In the genomic region with DNA sequence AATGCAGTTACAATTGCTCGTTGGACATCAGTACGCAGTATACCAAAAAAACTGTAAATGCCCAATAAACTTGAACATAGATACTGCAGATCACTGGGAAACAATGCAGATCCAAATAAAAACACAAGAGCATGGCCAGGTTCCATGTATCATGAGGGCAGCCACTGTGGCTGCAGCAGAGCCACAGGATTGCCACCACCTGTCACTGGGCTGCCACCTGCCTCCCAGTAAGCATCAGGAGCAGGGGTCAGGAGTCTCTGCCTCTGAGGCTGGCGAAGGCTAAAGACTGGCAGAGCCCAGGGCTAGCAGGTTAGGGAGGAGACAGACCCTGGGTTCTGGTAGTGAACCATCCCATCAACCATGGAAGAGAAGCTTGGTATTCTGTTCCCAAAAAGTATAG, we compare ENCODE assay signal across 9 mouse cellular contexts.
"Had no signal": no experiment of that assay in that cellular context is flagged by ENCODE, and none has a peak within 500 bp of the region (broad histone marks: within the 10 kb centered on the region; RNA-seq: fewer than 3 reads in every experiment).

No protein-coding gene starts in this region.

- DNase-seq: lung, adult 18-20 months; lung, embryonic 14.5 days; lung, postnatal 10 days; lung, postnatal 4 days; midbrain, embryonic 14.5 days; right cerebral cortex, postnatal 14 days; thymus, adult 2 months; thymus, postnatal 25 days; thymus, postnatal 4 days had no signal
